Mouse (Mus musculus): ENCODE results near the gene Sfmbt2.

DNA sequence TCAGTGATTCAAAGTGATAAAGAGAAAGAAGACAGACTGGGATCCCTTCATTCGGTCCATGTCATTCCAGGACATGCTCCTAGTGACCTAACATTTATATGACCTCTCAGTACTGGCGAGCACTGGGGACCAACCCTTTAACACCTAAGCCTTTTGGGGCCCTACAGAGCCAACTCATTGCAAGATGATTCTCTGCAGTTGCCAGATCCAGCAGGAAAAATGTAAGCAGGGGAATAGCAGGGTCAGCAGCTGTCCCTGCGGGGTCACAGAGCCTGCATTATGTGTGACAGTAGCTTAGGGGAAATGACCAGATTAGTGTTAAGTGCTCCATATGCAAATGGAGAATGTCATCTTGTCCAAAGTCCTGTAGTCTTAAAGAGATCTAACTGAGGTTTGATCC lies 195.2 kb downstream of the Sfmbt2 start:
- TF ChIP-seq CTCF (IDR thresholded peaks at IDR 0.05) (no peak), POLR2A (IDR thresholded peaks at IDR 0.05; ENCODE audit: insufficient read depth, low read depth, low read length) (no peak), EP300 (IDR thresholded peaks at IDR 0.05; ENCODE audit: insufficient read depth, low read depth, low read length) (no peak)

Measured in heart, adult 2 months (tissue).